33 mouse cellular contexts compared by ENCODE assay signal in genomic region chr17:29583569-29583968, GRCm38 (mm10). TPM values are rescaled to one million over a fixed set of nuclear protein-coding genes. Genes with fewer than 3 reads are reported as not detected.
DNase-seq lines count a peak whose midpoint lies in the region; ATAC-seq and TF ChIP-seq lines count a peak whose summit lies in the region.
"Had no signal": no experiment of that assay in that cellular context is flagged by ENCODE, and none has a peak within 500 bp of the region (broad histone marks: within the 10 kb centered on the region; RNA-seq: fewer than 3 reads in every experiment).

No protein-coding gene starts in this region.

- no peaks in the 10 kb centered on the region for H3K9me3 ChIP-seq in liver, embryonic 14.5 days (ENCODE audit: control insufficient read depth, low read length)
- H3K9me3 ChIP-seq: embryonic facial prominence, embryonic 10.5 days; embryonic facial prominence, embryonic 13.5 days; forebrain, embryonic 12.5 days; forebrain, embryonic 15.5 days; hindbrain, embryonic 12.5 days; hindbrain, embryonic 15.5 days had no signal

- no peaks in the 10 kb centered on the region for H3K27me3 ChIP-seq in liver, embryonic 14.5 days (ENCODE audit: control insufficient read depth, insufficient read depth, low read length)
- H3K27me3 ChIP-seq: embryonic facial prominence, embryonic 13.5 days; forebrain, embryonic 12.5 days; forebrain, embryonic 15.5 days; hindbrain, embryonic 12.5 days; hindbrain, embryonic 15.5 days had no signal

- peak; percentile 58 for TF ChIP-seq EP300 in liver, embryonic 14.5 days (IDR thresholded peaks at IDR 0.05; ENCODE audit: low read depth)

- H3K4me3 ChIP-seq in layer of hippocampus, adult 2 months = no peak overlapping the region
- no peak overlapping the region for H3K4me3 ChIP-seq in liver, embryonic 14.5 days (ENCODE audit: insufficient read depth in 1 of 2, low read depth in 2 of 2, low read length in 2 of 2)
- H3K4me3 ChIP-seq: embryonic facial prominence, embryonic 10.5 days; embryonic facial prominence, embryonic 13.5 days; erythroblast, embryonic 14.5 days; forebrain, embryonic 12.5 days; forebrain, embryonic 15.5 days; hindbrain, embryonic 12.5 days; hindbrain, embryonic 15.5 days had no signal

- H3K4me1 ChIP-seq in liver, embryonic 14.5 days (replicated peaks; ENCODE audit: control insufficient read depth in 2 of 2, insufficient read depth in 2 of 2, low read length in 1 of 2) = peaks cover 0 to 13% of the 10 kb centered on the region in 2 experiments; a peak in 3 of 4 replicates
- H3K4me1 ChIP-seq: forebrain, embryonic 12.5 days; hindbrain, embryonic 12.5 days had no signal

- H3K27ac ChIP-seq in layer of hippocampus, adult 2 months = peak overlapping the region; percentile 79; the same call in 1 of the 2 replicates
- no peak overlapping the region for H3K27ac ChIP-seq in liver, embryonic 14.5 days
- H3K27ac ChIP-seq: embryonic facial prominence, embryonic 10.5 days; embryonic facial prominence, embryonic 13.5 days; forebrain, embryonic 12.5 days; hindbrain, embryonic 12.5 days; hindbrain, embryonic 15.5 days had no signal

- H3K9ac ChIP-seq in liver, embryonic 14.5 days (replicated peaks) = no peak overlapping the region
- H3K9ac ChIP-seq: embryonic facial prominence, embryonic 13.5 days; forebrain, embryonic 12.5 days; forebrain, embryonic 15.5 days; hindbrain, embryonic 12.5 days; hindbrain, embryonic 15.5 days had no signal

- TF ChIP-seq CTCF in layer of hippocampus, adult 2 months (conservative IDR thresholded peaks at IDR 0.05) = no peak
- TF ChIP-seq CTCF in liver, embryonic 14.5 days (IDR thresholded peaks at IDR 0.05; ENCODE audit: low read depth) = no peak

- WGBS in liver, embryonic 14.5 days (ENCODE audit: insufficient replicate concordance) = 17% methylated on average over 5 of the region's 5 CpGs

- peak; percentile 79; the same call in 1 of the 2 replicates for ATAC-seq in liver, embryonic 14.5 days (ENCODE audit: insufficient read depth)
- ATAC-seq in megakaryocyte progenitor cell, adult 5-6 weeks (replicated peaks; ENCODE audit: poor library complexity) = 0 out of 2 replicates have a peak, but pooled peaks have one; percentile 23
- ATAC-seq: activated CD4-positive, CD25-positive, alpha-beta regulatory T cell, adult 4 months had no signal

- no peak for DNase-seq in layer of hippocampus, adult 2 months (ENCODE audit: low spot score in 2 of 2)
- DNase-seq in layer of hippocampus, adult 8-10 months (ENCODE audit: low spot score in 2 of 2) = no peak
- DNase-seq in c-Kit-positive CD71-positive TER-119-negative erythroid progenitor cells, embryonic 14.5 days (ENCODE audit: low read depth) = peak; percentile 28
- DNase-seq in liver, embryonic 14.5 days (ENCODE audit: low read depth in 3 of 3, low spot score in 3 of 3) = peak in 2 of 3 experiments; percentile 6 to 11
- no peak for DNase-seq in cerebellum, postnatal 4 days (ENCODE audit: low spot score in 2 of 2)
- DNase-seq in frontal cortex, postnatal 14 days (ENCODE audit: low spot score in 2 of 2) = no peak
- DNase-seq: adrenal gland, adult 8-10 months; adrenal gland, postnatal 25 days; cerebellum, adult 11 months; cerebellum, adult 2 months; cerebellum, adult 9-11 months; cerebellum, postnatal 25 days; embryo, embryonic 11 days; gastrocnemius, postnatal 14 days; heart, adult 11 months had no signal

- H3K4me2 ChIP-seq in liver, embryonic 14.5 days (ENCODE audit: low read depth) = no peak overlapping the region
- H3K4me2 ChIP-seq: embryonic facial prominence, embryonic 13.5 days; forebrain, embryonic 12.5 days; forebrain, embryonic 15.5 days; heart, embryonic 11.5 days; hindbrain, embryonic 12.5 days; hindbrain, embryonic 15.5 days had no signal

- H3K36me3 ChIP-seq in liver, embryonic 14.5 days (replicated peaks; ENCODE audit: control insufficient read depth, insufficient read depth, low read depth) = no peaks in the 10 kb centered on the region

RNA-seq across cellular contexts. Expression of gene Rnf8, which starts 31.0 kb away (rescaled TPM):
- total RNA-seq in layer of hippocampus, adult 2 months (2021) = 10 to 100 TPM; 48.6 to 50.7 TPM
- 10 to 100 TPM; 46.1 to 56.9 (median 52.0) TPM for total RNA-seq in layer of hippocampus, adult 8-10 months (2022)
- polyA plus RNA-seq in liver, embryonic 14.5 days (2012; rRNA removed) = 11.5 and 23.7 TPM in 2 replicates
- polyA plus RNA-seq in liver, embryonic 14.5 days (2014; fragmentation: Nextera tagmentation; extraction: Ambion mirVana) = 35.9 and 40.4 TPM in 2 replicates
- 18.1 and 19.9 TPM in 2 replicates for total RNA-seq in megakaryocyte progenitor cell, adult 5-6 weeks (2015)
- total RNA-seq in megakaryocyte progenitor cell, adult 5-6 weeks (2017) = 42.2 and 63.5 TPM in 2 replicates

RNA-seq across cellular contexts. Expression of gene Gm28043, which starts 31.1 kb away (rescaled TPM):
- 1 to 10 TPM; 5.3 to 5.8 TPM for total RNA-seq in layer of hippocampus, adult 2 months (2021)
- total RNA-seq in layer of hippocampus, adult 8-10 months (2022) = 1 to 10 TPM; 4.5 to 6.3 (median 5.5) TPM
- 1.0 and 1.4 TPM in 2 replicates for polyA plus RNA-seq in liver, embryonic 14.5 days (2012; rRNA removed)
- 0.38 and 1.1 TPM in 2 replicates for polyA plus RNA-seq in liver, embryonic 14.5 days (2014; fragmentation: Nextera tagmentation; extraction: Ambion mirVana)
- total RNA-seq in megakaryocyte progenitor cell, adult 5-6 weeks (2015) = 0.68 and 0.94 TPM in 2 replicates
- total RNA-seq in megakaryocyte progenitor cell, adult 5-6 weeks (2017) = 5.6 and 7.5 TPM in 2 replicates

RNA-seq across cellular contexts. Expression of gene Tmem217, which starts 31.4 kb away (rescaled TPM):
- total RNA-seq in layer of hippocampus, adult 2 months (2021) = not detected
- not detected for total RNA-seq in layer of hippocampus, adult 8-10 months (2022)
- 0.09 TPM in 1 of 2 replicates, not detected in the other for polyA plus RNA-seq in liver, embryonic 14.5 days (2012; rRNA removed)
- not detected in 2 replicates for polyA plus RNA-seq in liver, embryonic 14.5 days (2014; fragmentation: Nextera tagmentation; extraction: Ambion mirVana)
- not detected in 2 replicates for total RNA-seq in megakaryocyte progenitor cell, adult 5-6 weeks (2015)
- total RNA-seq in megakaryocyte progenitor cell, adult 5-6 weeks (2017) = 0.10 TPM in 1 of 2 replicates, not detected in the other
- total RNA-seq: gastrocnemius, adult 18-20 months; gastrocnemius, postnatal 14 days; gastrocnemius, postnatal 4 days; heart, adult 8-10 months; heart, postnatal 25 days; hematopoietic stem cell, adult 5-6 weeks had no signal
- polyA plus RNA-seq: erythroblast, embryonic 14.5 days had no signal

RNA-seq across cellular contexts. Expression of gene Tbc1d22b, which starts 34.0 kb away (rescaled TPM):
- 10 to 100 TPM; 39.8 to 41.7 TPM for total RNA-seq in layer of hippocampus, adult 2 months (2021)
- 10 to 100 TPM; 37.0 to 41.9 (median 37.9) TPM for total RNA-seq in layer of hippocampus, adult 8-10 months (2022)
- 3.3 and 3.6 TPM in 2 replicates for polyA plus RNA-seq in liver, embryonic 14.5 days (2012; rRNA removed)
- 2.3 and 2.9 TPM in 2 replicates for polyA plus RNA-seq in liver, embryonic 14.5 days (2014; fragmentation: Nextera tagmentation; extraction: Ambion mirVana)
- total RNA-seq in megakaryocyte progenitor cell, adult 5-6 weeks (2015) = 21.7 and 24.8 TPM in 2 replicates
- total RNA-seq in megakaryocyte progenitor cell, adult 5-6 weeks (2017) = 9.3 and 11.3 TPM in 2 replicates

RNA-seq across cellular contexts. Expression of gene Gm17657, which starts 34.1 kb away (rescaled TPM):
- total RNA-seq in layer of hippocampus, adult 2 months (2021) = not detected
- total RNA-seq in layer of hippocampus, adult 8-10 months (2022) = not detected
- not detected in 2 replicates for polyA plus RNA-seq in liver, embryonic 14.5 days (2012; rRNA removed)
- not detected in 2 replicates for polyA plus RNA-seq in liver, embryonic 14.5 days (2014; fragmentation: Nextera tagmentation; extraction: Ambion mirVana)
- total RNA-seq in megakaryocyte progenitor cell, adult 5-6 weeks (2015) = 0.17 TPM in 1 of 2 replicates, not detected in the other
- not detected in 2 replicates for total RNA-seq in megakaryocyte progenitor cell, adult 5-6 weeks (2017)
- total RNA-seq: adrenal gland, adult 8-10 months; adrenal gland, postnatal 25 days; gastrocnemius, adult 18-20 months; gastrocnemius, postnatal 14 days; gastrocnemius, postnatal 4 days; heart, adult 8-10 months; heart, postnatal 25 days; hematopoietic stem cell, adult 5-6 weeks had no signal
- polyA plus RNA-seq: cerebellum, adult 2 months; cortical plate, adult 2 months; embryonic facial prominence, embryonic 10.5 days; embryonic facial prominence, embryonic 13.5 days; erythroblast, embryonic 14.5 days; forebrain, embryonic 12.5 days; forebrain, embryonic 15.5 days; heart, embryonic 11.5 days; heart, embryonic 14.5 days; heart, postnatal 0 days; hindbrain, embryonic 12.5 days; hindbrain, embryonic 15.5 days had no signal

Comparison
In these comparisons a context has a peak if more than half of its experiments do, and no peak if none do; other contexts are left out.
1. DNase-seq: peak in c-Kit-positive CD71-positive TER-119-negative erythroid progenitor cells, embryonic 14.5 days (single experiment) and liver, embryonic 14.5 days (2 of 3); none in layer of hippocampus, adult 2 months (0 of 2), layer of hippocampus, adult 8-10 months (0 of 2), cerebellum, postnatal 4 days (0 of 2) and frontal cortex, postnatal 14 days (0 of 2).